Mouse (Mus musculus): ENCODE results near the gene Scnn1a. TPM values are rescaled to one million over a fixed set of nuclear protein-coding genes. Genes with fewer than 3 reads are reported as not detected.

The Scnn1a gene
- polyA plus RNA-seq, 1 experiment from 2014 or later = 5.8 TPM

- H3K9ac ChIP-seq (ENCODE audit: low read length) = peak overlapping the region; percentile 82
Measured at GRCm38 (mm10) chr6:125330626-125331326, 10.3 kb downstream of the Scnn1a start.

GRCm38 (mm10) chr6:125333112-125333899 lies 12.8 kb downstream of the Scnn1a start:
- no peaks in the 10 kb centered on the region for H3K9me3 ChIP-seq (replicated peaks; ENCODE audit: control insufficient read depth, low read length)
- no peak overlapping the region for H3K27ac ChIP-seq (ENCODE audit: low read length)
- WGBS = 68% methylated on average over 14 of the region's 14 CpGs
- no peak overlapping the region for H3K4me3 ChIP-seq (replicated peaks; ENCODE audit: low read length)
- H3K9ac ChIP-seq (ENCODE audit: low read length) = no peak overlapping the region
- no peaks in the 10 kb centered on the region for H3K36me3 ChIP-seq (ENCODE audit: control insufficient read depth, insufficient read depth, low read length)
- no peak for ATAC-seq (ENCODE audit: insufficient read depth, low FRiP score)
- H3K27me3 ChIP-seq (ENCODE audit: control insufficient read depth, insufficient read depth, low read length) = no peaks in the 10 kb centered on the region
- no peak overlapping the region for H3K4me2 ChIP-seq (ENCODE audit: low read depth, low read length)
- peaks cover 6% of the 10 kb centered on the region; the same call in 1 of the 2 replicates for H3K4me1 ChIP-seq (ENCODE audit: control insufficient read depth, insufficient read depth, low read length)

More at GRCm38 (mm10) chr6:125330626-125331326, 10.3 kb downstream of the Scnn1a start:
- peak overlapping the region; percentile 46; the same call in 1 of the 2 replicates for H3K27ac ChIP-seq (ENCODE audit: low read length)
- no peaks in the 10 kb centered on the region for H3K9me3 ChIP-seq (replicated peaks; ENCODE audit: control insufficient read depth, low read length)
- under 1% methylated on average over 39 of the region's 39 CpGs for WGBS
- no peaks in the 10 kb centered on the region for H3K36me3 ChIP-seq (ENCODE audit: control insufficient read depth, insufficient read depth, low read length)
- peak; percentile 96 for ATAC-seq (ENCODE audit: insufficient read depth, low FRiP score)
- peak overlapping the region; percentile 60 for H3K4me3 ChIP-seq (replicated peaks; ENCODE audit: low read length)
- peaks cover 6% of the 10 kb centered on the region; the same call in 1 of the 2 replicates for H3K4me1 ChIP-seq (ENCODE audit: control insufficient read depth, insufficient read depth, low read length)
- peak overlapping the region; percentile 90 for H3K4me2 ChIP-seq (ENCODE audit: low read depth, low read length)
- H3K27me3 ChIP-seq (ENCODE audit: control insufficient read depth, insufficient read depth, low read length) = no peaks in the 10 kb centered on the region

- H3K36me3 ChIP-seq (ENCODE audit: control insufficient read depth, insufficient read depth, low read length) = no peaks in the 10 kb centered on the region
- H3K4me3 ChIP-seq (replicated peaks; ENCODE audit: low read length) = no peak overlapping the region
- no peaks in the 10 kb centered on the region for H3K9me3 ChIP-seq (replicated peaks; ENCODE audit: control insufficient read depth, low read length)
- peaks cover 6% of the 10 kb centered on the region; the same call in 1 of the 2 replicates for H3K4me1 ChIP-seq (ENCODE audit: control insufficient read depth, insufficient read depth, low read length)
- 72% methylated on average over 2 of the region's 2 CpGs for WGBS
- no peak overlapping the region for H3K27ac ChIP-seq (ENCODE audit: low read length)
- H3K9ac ChIP-seq (ENCODE audit: low read length) = no peak overlapping the region
- no peaks in the 10 kb centered on the region for H3K27me3 ChIP-seq (ENCODE audit: control insufficient read depth, insufficient read depth, low read length)
- no peak for ATAC-seq (ENCODE audit: insufficient read depth, low FRiP score)
- H3K4me2 ChIP-seq (ENCODE audit: low read depth, low read length) = no peak overlapping the region
Measured at GRCm38 (mm10) chr6:125334356-125334755, 13.9 kb downstream of the Scnn1a start.

- no peaks in the 10 kb centered on the region for H3K36me3 ChIP-seq (ENCODE audit: control insufficient read depth, insufficient read depth, low read length)
- H3K9ac ChIP-seq (ENCODE audit: low read length) = no peak overlapping the region
- no peaks in the 10 kb centered on the region for H3K9me3 ChIP-seq (replicated peaks; ENCODE audit: control insufficient read depth, low read length)
- H3K4me1 ChIP-seq (ENCODE audit: control insufficient read depth, insufficient read depth, low read length) = peaks cover 17% of the 10 kb centered on the region
- H3K4me2 ChIP-seq (ENCODE audit: low read depth, low read length) = no peak overlapping the region
- peak overlapping the region; percentile 27; the same call in 1 of the 2 replicates for H3K27ac ChIP-seq (ENCODE audit: low read length)
- no peak overlapping the region for H3K4me3 ChIP-seq (replicated peaks; ENCODE audit: low read length)
- no peak for ATAC-seq (ENCODE audit: insufficient read depth, low FRiP score)
- H3K27me3 ChIP-seq (ENCODE audit: control insufficient read depth, insufficient read depth, low read length) = no peaks in the 10 kb centered on the region
- 71% methylated on average over 9 of the region's 9 CpGs for WGBS
Measured at GRCm38 (mm10) chr6:125338791-125339660, 18.6 kb downstream of the Scnn1a start.

GRCm38 (mm10) chr6:125340244-125340643 lies 19.8 kb downstream of the Scnn1a start:
- no peaks in the 10 kb centered on the region for H3K27me3 ChIP-seq (ENCODE audit: control insufficient read depth, insufficient read depth, low read length)
- no peak for ATAC-seq (ENCODE audit: insufficient read depth, low FRiP score)
- peak overlapping the region; percentile 79 for H3K27ac ChIP-seq (ENCODE audit: low read length)
- no peak overlapping the region for H3K4me3 ChIP-seq (replicated peaks; ENCODE audit: low read length)
- H3K9ac ChIP-seq (ENCODE audit: low read length) = 0 out of 2 replicates have a peak overlapping the region, but pooled peaks have one; percentile 26
- no peaks in the 10 kb centered on the region for H3K9me3 ChIP-seq (replicated peaks; ENCODE audit: control insufficient read depth, low read length)
- 49% methylated on average over 5 of the region's 5 CpGs for WGBS
- peaks cover 25% of the 10 kb centered on the region for H3K4me1 ChIP-seq (ENCODE audit: control insufficient read depth, insufficient read depth, low read length)
- H3K4me2 ChIP-seq (ENCODE audit: low read depth, low read length) = no peak overlapping the region
- H3K36me3 ChIP-seq (ENCODE audit: control insufficient read depth, insufficient read depth, low read length) = no peaks in the 10 kb centered on the region

GRCm38 (mm10) chr6:125342198-125342597 lies 21.7 kb downstream of the Scnn1a start:
- WGBS = 65% methylated on average over 3 of the region's 3 CpGs
- no peaks in the 10 kb centered on the region for H3K36me3 ChIP-seq (ENCODE audit: control insufficient read depth, insufficient read depth, low read length)
- peaks cover 31% of the 10 kb centered on the region for H3K4me1 ChIP-seq (ENCODE audit: control insufficient read depth, insufficient read depth, low read length)
- no peak overlapping the region for H3K27ac ChIP-seq (ENCODE audit: low read length)
- no peak overlapping the region for H3K4me2 ChIP-seq (ENCODE audit: low read depth, low read length)
- no peaks in the 10 kb centered on the region for H3K27me3 ChIP-seq (ENCODE audit: control insufficient read depth, insufficient read depth, low read length)
- H3K9ac ChIP-seq (ENCODE audit: low read length) = no peak overlapping the region; the same call in 1 of the 2 replicates
- no peaks in the 10 kb centered on the region for H3K9me3 ChIP-seq (replicated peaks; ENCODE audit: control insufficient read depth, low read length)
- ATAC-seq (ENCODE audit: insufficient read depth, low FRiP score) = no peak
- no peak overlapping the region for H3K4me3 ChIP-seq (replicated peaks; ENCODE audit: low read length)

- Histone ChIP-seq H3K27me3 (ENCODE audit: control insufficient read depth, insufficient read depth, low read length) (no peaks in the 10 kb centered on the region), H3K36me3 (ENCODE audit: control insufficient read depth, insufficient read depth, low read length) (no peaks in the 10 kb centered on the region), H3K9me3 (replicated peaks; ENCODE audit: control insufficient read depth, low read length) (no peaks in the 10 kb centered on the region), H3K4me2 (ENCODE audit: low read depth, low read length) (peak overlapping the region; percentile 38; the same call in 1 of the 2 replicates), H3K9ac (ENCODE audit: low read length) (peak overlapping the region; percentile 63), H3K4me1 (ENCODE audit: control insufficient read depth, insufficient read depth, low read length) (peaks cover 36% of the 10 kb centered on the region), H3K4me3 (replicated peaks; ENCODE audit: low read length) (no peak overlapping the region), H3K27ac (ENCODE audit: low read length) (peak overlapping the region; percentile 91)
- peak; percentile 35; the same call in 1 of the 2 replicates for ATAC-seq (ENCODE audit: insufficient read depth, low FRiP score)
- WGBS = 19% methylated on average over 8 of the region's 8 CpGs
Measured at GRCm38 (mm10) chr6:125344084-125344483, 23.6 kb downstream of the Scnn1a start.

GRCm38 (mm10) chr6:125344866-125345265 lies 24.4 kb downstream of the Scnn1a start:
- peak overlapping the region; percentile 91 for H3K27ac ChIP-seq (ENCODE audit: low read length)
- WGBS = 53% methylated on average over 4 of the region's 4 CpGs
- peak overlapping the region; percentile 63; the same call in 1 of the 2 replicates for H3K9ac ChIP-seq (ENCODE audit: low read length)
- H3K27me3 ChIP-seq (ENCODE audit: control insufficient read depth, insufficient read depth, low read length) = no peaks in the 10 kb centered on the region
- ATAC-seq (ENCODE audit: insufficient read depth, low FRiP score) = 0 out of 2 replicates have a peak, but pooled peaks have one; percentile 3
- H3K4me1 ChIP-seq (ENCODE audit: control insufficient read depth, insufficient read depth, low read length) = peaks cover 36% of the 10 kb centered on the region
- H3K9me3 ChIP-seq (replicated peaks; ENCODE audit: control insufficient read depth, low read length) = no peaks in the 10 kb centered on the region
- no peaks in the 10 kb centered on the region for H3K36me3 ChIP-seq (ENCODE audit: control insufficient read depth, insufficient read depth, low read length)
- no peak overlapping the region for H3K4me2 ChIP-seq (ENCODE audit: low read depth, low read length)
- H3K4me3 ChIP-seq (replicated peaks; ENCODE audit: low read length) = no peak overlapping the region
